Mouse (Mus musculus) limb, embryonic 11.5 days (tissue): ENCODE measurements around the gene P3h1. TPM values are rescaled to one million over a fixed set of nuclear protein-coding genes. Genes with fewer than 3 reads are reported as not detected.

ENCODE experiments used
- ATAC-seq: fragments of 200-750 bp; cut with Nextera tagmentation; 2 replicates; pipeline ENCODE4 v1.8.0; 2017; ENCODE audit warnings: low read depth; ENCODE audit not compliant: insufficient number of reproducible peaks, low FRiP score, low TSS enrichment
- DNase-seq: peaks from one replicate; pipeline ENCODE4 v3.0.0-alpha.2; 2015; ENCODE audit warnings: low spot score
- H3K27ac ChIP-seq: fragments of 300-500 bp; sonication (generic); replicated peaks from 2 replicates; pipeline ENCODE4 v1.5.1; 2014; ENCODE audit warnings: low read depth, mild to moderate bottlenecking, low read length
- H3K27me3 ChIP-seq: fragments of 300-500 bp; sonication (generic); 2 replicates; pipeline ENCODE4 v1.6.1; 2014; ENCODE audit warnings: mild to moderate bottlenecking, low read length, mixed read lengths; ENCODE audit not compliant: control insufficient read depth, insufficient read depth
- H3K36me3 ChIP-seq: fragments of 300-500 bp; sonication (generic); 2 replicates; pipeline ENCODE4 v1.6.1; 2014; ENCODE audit warnings: mild to moderate bottlenecking, low read length, moderate library complexity, mixed read lengths; ENCODE audit not compliant: control insufficient read depth, insufficient read depth
- H3K4me1 ChIP-seq: fragments of 300-500 bp; sonication (generic); 2 replicates; pipeline ENCODE4 v1.6.1; 2014; ENCODE audit warnings: low read length, mixed read lengths; ENCODE audit not compliant: control insufficient read depth, insufficient read depth
- H3K4me2 ChIP-seq: fragments of 300-500 bp; sonication (generic); 2 replicates; pipeline ENCODE4 v1.6.1; 2014; ENCODE audit warnings: low read depth, mild to moderate bottlenecking, moderate library complexity; ENCODE audit not compliant: severe bottlenecking
- H3K4me3 ChIP-seq: fragments of 300-500 bp; sonication (generic); 2 replicates; pipeline ENCODE4 v1.5.1; 2014; ENCODE audit warnings: low read depth, low read length
- H3K9ac ChIP-seq: fragments of 300-500 bp; sonication (generic); 2 replicates; pipeline ENCODE4 v1.6.1; 2014; ENCODE audit warnings: mild to moderate bottlenecking, low read length
- H3K9me3 ChIP-seq: fragments of 300-500 bp; sonication (generic); 2 replicates; pipeline ENCODE4 v1.6.1; 2016; ENCODE audit warnings: low read length; ENCODE audit not compliant: control insufficient read depth
- WGBS: fragments of 180-500 bp; shearing (Covaris S2); extraction: QIAGEN DNeasy Blood & Tissue Kit; methylation state at CpG from one replicate; pipeline ENCODE4 v1.1.7; 2014; 5-methylcytosine and 5-hydroxymethylcytosine counted together
- polyA plus RNA-seq: library from polyadenylated mRNA; unstranded; fragments of >200 nt; fragmentation: Nextera tagmentation; extraction: Ambion mirVana; gene quantifications from 2 replicates; pipeline ENCODE4 v1.2.1, GENCODE M21; 2014

P3h1 gene
- polyA plus RNA-seq, 1 experiment from 2014 or later = 21.9 TPM

- Histone ChIP-seq H3K27ac (no peak overlapping the region), H3K4me1 (no peaks in the 10 kb centered on the region), H3K9me3 (no peaks in the 10 kb centered on the region), H3K36me3 (peaks cover 10% of the 10 kb centered on the region), H3K27me3 (no peaks in the 10 kb centered on the region), H3K9ac (no peak overlapping the region), H3K4me3 (no peak overlapping the region), H3K4me2 (no peak overlapping the region)
- WGBS = 95% methylated on average over 3 of the region's 3 CpGs
- ATAC-seq = no peak
- no peak for DNase-seq
These were observed 8.2 kb upstream of the P3h1 start for GRCm38 (mm10) chr4:119224534-119224933.

- Histone ChIP-seq H3K9ac (no peak overlapping the region), H3K9me3 (no peaks in the 10 kb centered on the region), H3K27me3 (no peaks in the 10 kb centered on the region), H3K4me1 (no peaks in the 10 kb centered on the region), H3K4me3 (no peak overlapping the region), H3K4me2 (no peak overlapping the region), H3K36me3 (peaks cover 10% of the 10 kb centered on the region), H3K27ac (no peak overlapping the region)
- ATAC-seq = no peak
- no peak for DNase-seq
- WGBS = 87% methylated on average over 9 of the region's 9 CpGs
These were observed 7.0 kb upstream of the P3h1 start for GRCm38 (mm10) chr4:119225719-119226118.

GRCm38 (mm10) chr4:119226751-119227150, 6.0 kb upstream of the P3h1 start:
- Histone ChIP-seq H3K9ac (no peak overlapping the region), H3K4me3 (no peak overlapping the region), H3K27me3 (no peaks in the 10 kb centered on the region), H3K4me1 (no peaks in the 10 kb centered on the region), H3K4me2 (no peak overlapping the region), H3K36me3 (peaks cover 10% of the 10 kb centered on the region), H3K27ac (no peak overlapping the region), H3K9me3 (no peaks in the 10 kb centered on the region)
- 96% methylated on average over 11 of the region's 11 CpGs for WGBS
- DNase-seq (no peak), ATAC-seq (no peak)

GRCm38 (mm10) chr4:119233256-119233901, 664 bp downstream of the P3h1 start:
- H3K4me1 ChIP-seq = no peaks in the 10 kb centered on the region
- H3K27ac ChIP-seq = no peak overlapping the region
- WGBS = under 1% methylated on average over 36 of the region's 36 CpGs
- peak overlapping the region; percentile 89 for H3K4me3 ChIP-seq
- peak; percentile 65 for DNase-seq
- H3K9ac ChIP-seq = peak overlapping the region; percentile 79
- peak overlapping the region; percentile 88 for H3K4me2 ChIP-seq
- ATAC-seq = no peak
- H3K9me3 ChIP-seq = no peaks in the 10 kb centered on the region
- H3K27me3 ChIP-seq = no peaks in the 10 kb centered on the region
- no peaks in the 10 kb centered on the region for H3K36me3 ChIP-seq

- Histone ChIP-seq H3K27ac (no peak overlapping the region), H3K36me3 (no peaks in the 10 kb centered on the region), H3K4me1 (no peaks in the 10 kb centered on the region), H3K4me2 (peak overlapping the region; percentile 88; the same call in 1 of the 2 replicates), H3K4me3 (no peak overlapping the region), H3K9me3 (no peaks in the 10 kb centered on the region), H3K9ac (no peak overlapping the region), H3K27me3 (no peaks in the 10 kb centered on the region)
- ATAC-seq = no peak
- WGBS = 90% methylated on average over 3 of the region's 3 CpGs
- no peak for DNase-seq
These were observed 1.6 kb downstream of the P3h1 start for GRCm38 (mm10) chr4:119234348-119234747.

- no peak overlapping the region for H3K4me3 ChIP-seq
- H3K4me1 ChIP-seq = no peaks in the 10 kb centered on the region
- no peak overlapping the region for H3K9ac ChIP-seq
- no peak for DNase-seq
- H3K27me3 ChIP-seq = no peaks in the 10 kb centered on the region
- H3K36me3 ChIP-seq = peaks cover 8% of the 10 kb centered on the region
- H3K9me3 ChIP-seq = no peaks in the 10 kb centered on the region
- 76% methylated on average over 3 of the region's 3 CpGs for WGBS
- no peak overlapping the region for H3K27ac ChIP-seq
- ATAC-seq = no peak
- no peak overlapping the region for H3K4me2 ChIP-seq
These were observed 5.9 kb downstream of the P3h1 start for GRCm38 (mm10) chr4:119238661-119239060.

GRCm38 (mm10) chr4:119239181-119239682, 6.5 kb downstream of the P3h1 start:
- DNase-seq = peak; percentile 52
- 50% methylated on average over 12 of the region's 12 CpGs for WGBS
- ATAC-seq = 0 out of 2 replicates have a peak, but pooled peaks have one; percentile 32
- no peak overlapping the region for H3K27ac ChIP-seq
- H3K9me3 ChIP-seq = no peaks in the 10 kb centered on the region
- no peak overlapping the region for H3K4me2 ChIP-seq
- no peak overlapping the region for H3K4me3 ChIP-seq
- no peaks in the 10 kb centered on the region for H3K4me1 ChIP-seq
- 0 out of 2 replicates have a peak overlapping the region, but pooled peaks have one; percentile 19 for H3K9ac ChIP-seq
- H3K27me3 ChIP-seq = no peaks in the 10 kb centered on the region
- peaks cover 8% of the 10 kb centered on the region for H3K36me3 ChIP-seq

GRCm38 (mm10) chr4:119241664-119242063, 8.9 kb downstream of the P3h1 start:
- no peak overlapping the region for H3K27ac ChIP-seq
- no peak overlapping the region for H3K9ac ChIP-seq
- no peak overlapping the region for H3K4me2 ChIP-seq
- H3K4me3 ChIP-seq = no peak overlapping the region
- no peaks in the 10 kb centered on the region for H3K9me3 ChIP-seq
- H3K27me3 ChIP-seq = no peaks in the 10 kb centered on the region
- H3K4me1 ChIP-seq = no peaks in the 10 kb centered on the region
- 89% methylated on average over 14 of the region's 14 CpGs for WGBS
- H3K36me3 ChIP-seq = peaks cover 10% of the 10 kb centered on the region
- no peak for DNase-seq
- no peak for ATAC-seq
